Mouse (Mus musculus) ES-Bruce4 (cell line): ENCODE results near the gene Cyb561d2.

Experiments
- CTCF ChIP-seq: IDR thresholded peaks from one replicate; pipeline ENCODE4 v1.8.1; 2011; ENCODE audit warnings: low read depth, low read length
- EP300 ChIP-seq: IDR thresholded peaks from 2 replicates; pipeline ENCODE4 v1.6.1; 2011; ENCODE audit warnings: low read depth, low read length; ENCODE audit not compliant: insufficient read depth
- POLR2A ChIP-seq: IDR thresholded peaks from one replicate; pipeline ENCODE4 v1.8.1; 2011; ENCODE audit warnings: low read length; ENCODE audit not compliant: insufficient read depth

- TF ChIP-seq POLR2A (no peak), EP300 (no peak), CTCF (no peak)
Observed at GRCm38 (mm10) chr9:107533791-107534407, 8.1 kb downstream of the Cyb561d2 start, which contains the start of gene Tmem115.
